Mouse (Mus musculus): ENCODE data around the gene Mllt6.
"Not testable (repeated sequence)": the region's sequence is repeated elsewhere in the genome, so short reads cannot be mapped to it uniquely, and the experiment has no call there.

Mllt6 gene

DNA sequence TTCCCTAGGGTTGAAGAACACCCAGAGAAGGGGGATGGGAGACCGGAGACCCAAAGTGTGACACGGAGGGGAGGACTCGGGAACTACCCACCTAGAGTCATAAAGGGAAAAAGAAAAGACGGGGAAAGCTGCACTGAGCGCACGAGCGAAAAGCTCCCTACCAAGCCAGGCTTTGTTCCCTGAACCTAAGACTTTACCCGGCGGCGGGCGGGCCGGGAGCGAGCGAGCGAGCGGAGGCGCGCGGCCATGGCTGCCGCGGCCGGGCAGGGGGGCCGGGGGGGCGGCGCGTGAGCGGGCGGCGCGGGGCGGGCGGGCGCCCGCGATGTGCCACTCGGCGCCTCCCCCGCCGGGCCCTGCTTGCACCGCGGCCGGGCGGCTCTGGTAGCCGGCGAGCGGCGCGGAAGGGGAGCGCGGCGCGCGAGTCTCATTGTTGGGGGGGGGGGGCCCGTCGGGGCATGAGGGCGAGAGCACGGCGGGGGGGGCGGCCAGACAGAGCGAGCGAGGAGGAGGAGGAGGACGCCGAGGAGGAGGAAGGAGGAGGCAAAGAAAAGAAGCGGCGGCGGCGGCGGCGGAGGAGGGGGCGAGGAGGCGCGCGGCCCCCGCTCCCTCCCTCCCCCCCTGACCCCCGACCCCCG, at the start of gene Mllt6:
Gene Mllt6 (plus strand): TSS at position 522 of the 635 bp plus-strand sequence.
- peak; percentile 69 for DNase-seq

DNA sequence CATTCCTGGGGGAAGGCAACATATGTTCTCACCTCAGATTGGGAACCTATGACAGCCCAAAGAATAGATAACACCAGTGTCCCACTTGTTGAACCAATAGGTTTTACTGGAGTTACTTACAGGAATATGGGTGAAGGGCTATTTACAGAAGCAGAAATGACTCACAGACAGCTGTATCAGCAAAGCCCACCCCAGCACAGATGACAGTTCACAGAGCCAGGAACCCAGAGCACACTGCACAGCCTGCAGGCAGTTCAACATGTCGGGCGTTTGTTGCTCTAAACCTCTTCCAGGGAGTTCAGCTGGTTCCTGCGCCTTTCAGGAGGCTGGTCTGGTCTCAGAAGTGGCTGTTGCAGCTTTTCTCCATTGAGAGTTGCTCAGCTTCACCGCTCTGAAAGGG, 47.9 kb upstream of the Mllt6 start:
- DNase-seq = no peak

GRCm38 (mm10) chr11:97618368-97618767, 44.8 kb upstream of the Mllt6 start:
- no peak for DNase-seq

DNA sequence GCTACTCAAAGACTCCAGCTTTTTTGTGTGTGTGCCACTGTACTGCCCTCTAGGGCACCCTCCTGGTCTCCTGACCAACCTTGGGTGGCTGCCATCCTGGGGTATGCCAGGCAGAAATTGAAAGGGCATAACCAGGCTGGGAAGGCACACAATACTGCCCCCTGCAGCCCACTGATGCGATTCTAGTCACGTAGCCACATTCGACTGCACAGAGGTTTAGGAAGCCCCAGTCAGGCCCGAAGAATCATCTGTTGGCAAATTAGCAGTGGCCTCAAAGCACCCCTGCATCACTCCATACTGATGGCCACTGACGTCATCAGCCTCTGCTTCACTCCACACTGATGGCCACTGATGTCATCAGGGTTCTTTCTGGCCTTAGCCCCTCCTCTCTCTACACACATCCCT, 43.8 kb upstream of the Mllt6 start:
- DNase-seq = peak; percentile 25

- DNase-seq = peak; percentile 70
Observed at GRCm38 (mm10) chr11:97622440-97622839, 40.8 kb upstream of the Mllt6 start.

DNA sequence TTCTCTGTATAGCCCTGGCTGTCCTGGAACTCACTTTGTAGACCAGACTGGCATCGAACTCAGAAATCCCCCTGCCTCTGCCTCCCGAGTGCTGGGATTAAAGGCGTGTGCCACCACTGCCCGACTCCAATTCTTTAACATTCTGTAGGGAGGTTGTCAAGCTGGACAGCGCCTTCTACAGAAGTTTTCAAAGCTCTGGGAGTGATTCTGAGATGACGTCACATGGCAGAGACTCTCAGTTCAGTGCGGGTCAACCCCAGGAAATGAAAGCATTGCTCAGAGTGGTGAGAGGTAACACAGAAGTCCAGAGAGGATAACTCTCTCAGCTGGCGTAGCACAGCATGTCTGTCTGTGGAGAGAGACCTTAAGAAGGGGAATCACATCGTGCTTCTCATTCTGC, 40.0 kb upstream of the Mllt6 start:
- no peak for DNase-seq

- DNase-seq = no peak
Observed at GRCm38 (mm10) chr11:97625551-97625950, 37.7 kb upstream of the Mllt6 start.

DNA sequence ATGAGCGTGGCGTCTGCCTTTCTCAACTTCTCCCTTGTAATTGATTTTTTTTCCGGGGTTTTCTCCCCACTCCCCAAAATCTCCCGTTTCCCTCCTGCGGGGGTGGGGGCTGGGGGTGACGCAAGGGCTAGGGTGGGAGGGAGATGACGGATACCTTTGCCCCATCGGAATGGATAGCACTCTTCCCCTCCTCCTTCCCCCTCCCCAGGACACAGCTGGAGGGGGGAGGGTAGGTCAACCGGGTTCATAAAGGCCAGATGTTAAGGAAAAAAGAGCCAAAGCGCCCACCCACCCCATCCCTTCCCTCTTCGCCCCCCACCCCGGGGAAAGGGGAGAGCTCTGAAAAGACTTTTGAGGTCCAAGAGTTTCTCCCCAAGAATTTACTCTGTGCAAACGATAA, 36.8 kb upstream of the Mllt6 start:
- no peak for DNase-seq

DNA sequence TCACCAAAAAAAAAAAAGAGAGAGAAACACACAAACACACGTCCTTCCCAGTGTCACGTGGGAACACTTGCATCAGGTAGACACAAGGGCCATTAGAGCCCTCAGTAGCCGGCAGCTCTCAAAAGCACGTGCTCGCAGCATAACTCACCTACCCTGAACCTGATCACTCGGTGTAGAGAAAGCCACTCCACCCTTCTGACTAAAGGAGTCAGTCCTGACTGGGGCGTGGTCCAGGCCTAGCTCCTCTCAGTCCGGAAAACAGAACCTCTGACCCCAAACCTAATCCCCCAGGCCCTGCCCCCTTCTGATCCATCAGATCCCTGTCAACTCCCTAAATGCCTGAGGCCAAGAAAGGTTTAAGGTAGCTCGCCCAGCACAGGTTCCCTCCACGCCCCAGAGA, 36.4 kb upstream of the Mllt6 start:
- DNase-seq = no peak

DNA sequence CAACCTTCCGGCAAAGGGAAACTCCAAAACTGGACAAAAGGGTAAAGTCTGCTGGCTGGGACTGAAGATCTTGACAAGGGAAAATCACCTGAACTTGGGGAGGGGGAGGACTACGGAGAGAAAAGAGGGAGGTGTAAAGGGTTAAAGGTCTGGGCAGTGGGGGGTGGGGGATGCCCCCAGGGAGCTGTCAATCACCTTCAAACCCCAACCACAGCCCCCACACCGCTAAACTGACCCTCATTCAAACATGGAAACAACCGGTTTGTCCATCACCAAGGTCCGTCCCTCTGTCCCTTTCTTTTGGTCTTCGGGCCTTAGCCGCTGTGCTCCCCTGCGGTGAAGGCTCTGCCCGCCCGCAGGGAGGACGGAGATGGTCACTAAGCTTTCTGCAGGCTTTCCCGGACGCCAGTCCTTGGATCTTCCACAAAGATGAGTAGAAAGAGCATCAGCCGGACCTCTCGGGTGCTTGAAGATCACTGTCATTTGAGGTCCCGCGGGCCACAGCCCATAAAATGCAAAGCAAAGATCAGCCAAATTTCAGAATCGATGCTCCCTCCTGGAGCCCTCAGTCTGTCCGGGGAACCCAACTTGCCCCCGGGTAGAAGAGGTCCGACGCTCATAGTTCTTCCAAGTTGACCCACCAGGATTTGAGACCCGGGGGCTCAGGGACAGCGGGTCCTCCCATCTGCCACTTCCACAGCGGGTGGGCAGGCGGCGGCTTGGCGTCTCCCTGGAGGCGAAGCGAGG, 35.5 kb upstream of the Mllt6 start:
- DNase-seq = no peak

DNA sequence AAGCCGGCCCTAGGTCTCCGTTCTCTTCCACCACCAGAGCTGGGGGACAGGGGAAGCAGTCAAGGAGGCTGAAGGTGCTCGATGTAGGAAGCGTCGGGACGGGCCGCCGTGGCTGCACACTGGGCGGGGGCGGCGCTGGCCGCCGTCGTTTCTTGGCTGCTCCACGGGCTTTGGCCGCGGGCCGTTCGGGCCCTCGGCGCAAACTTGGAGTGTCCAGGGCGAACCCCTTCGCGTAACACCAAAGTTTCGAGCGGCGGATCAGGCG, 35.0 kb upstream of the Mllt6 start:
- no peak for DNase-seq

DNA sequence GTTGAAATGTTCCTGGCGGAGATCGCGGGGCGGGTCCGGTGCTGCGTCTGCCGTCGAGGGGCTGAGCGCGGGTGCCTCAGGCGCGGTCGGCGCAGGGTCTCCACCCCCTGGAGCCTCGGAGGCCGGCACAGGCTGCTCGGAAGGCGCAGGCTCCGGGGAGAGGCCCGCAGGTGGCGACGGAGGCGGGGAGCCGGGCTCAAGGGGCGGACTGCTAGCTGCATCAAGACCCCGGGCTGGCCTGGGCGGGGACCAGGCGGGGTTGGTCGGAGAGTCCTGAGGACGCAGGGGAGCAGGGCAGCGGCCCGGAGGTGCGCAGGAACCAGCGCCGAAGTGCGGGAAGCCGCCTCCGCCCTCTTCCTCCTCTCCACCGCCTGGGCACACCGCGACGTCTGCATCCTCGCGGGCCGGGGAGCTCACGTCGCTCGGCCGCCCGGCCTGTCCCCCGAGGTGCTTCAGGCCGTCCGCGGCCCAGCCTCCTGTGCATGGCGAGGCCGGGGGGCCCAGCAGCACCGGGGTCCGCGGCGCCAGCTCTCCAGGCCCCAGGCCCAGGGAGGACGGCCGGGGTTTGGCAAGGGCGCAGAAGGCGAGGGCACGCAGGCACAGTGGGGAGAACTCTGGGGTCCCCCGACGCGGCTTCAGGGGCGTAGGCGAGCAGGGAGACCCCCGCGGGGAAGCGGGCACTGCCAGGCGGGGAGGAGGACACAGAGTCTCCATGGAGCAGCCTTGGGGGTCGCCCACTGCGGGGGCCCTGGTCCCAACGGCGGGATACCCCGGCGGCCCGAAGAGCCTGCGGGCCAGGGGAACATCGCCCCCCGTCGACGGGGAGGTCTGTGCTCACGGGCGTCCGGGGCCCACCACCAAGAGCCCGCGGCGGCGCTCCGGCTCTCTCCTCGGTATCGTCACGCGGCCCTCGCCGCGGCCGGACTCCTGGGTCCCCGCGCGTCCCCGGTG, 34.4 kb upstream of the Mllt6 start:
- peak; percentile 16 for DNase-seq

DNA sequence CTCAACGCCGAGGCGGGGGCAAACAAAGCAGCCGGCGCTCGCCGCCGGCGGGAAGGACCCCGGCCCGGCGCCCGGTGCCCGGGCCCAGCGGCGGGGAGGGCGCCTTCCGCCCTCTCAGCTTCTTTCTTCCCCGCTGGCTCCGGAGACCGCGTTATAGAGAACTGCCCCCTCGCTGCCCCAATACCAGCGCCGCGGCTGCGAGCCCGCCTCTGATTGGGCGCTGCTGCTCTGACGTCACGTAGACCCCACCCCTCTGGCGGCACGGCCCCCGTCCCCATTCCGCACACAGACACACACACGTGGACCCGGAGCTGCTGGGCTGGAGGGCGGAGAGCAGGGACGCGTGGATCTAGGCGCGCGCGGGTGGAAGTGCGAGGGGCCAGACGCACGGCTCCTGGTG, 33.6 kb upstream of the Mllt6 start, which contains the start of gene Epop:
Gene Epop (minus strand): TSS at position 127 of the 400 bp plus-strand sequence.
- peak; percentile 91 for DNase-seq

DNA sequence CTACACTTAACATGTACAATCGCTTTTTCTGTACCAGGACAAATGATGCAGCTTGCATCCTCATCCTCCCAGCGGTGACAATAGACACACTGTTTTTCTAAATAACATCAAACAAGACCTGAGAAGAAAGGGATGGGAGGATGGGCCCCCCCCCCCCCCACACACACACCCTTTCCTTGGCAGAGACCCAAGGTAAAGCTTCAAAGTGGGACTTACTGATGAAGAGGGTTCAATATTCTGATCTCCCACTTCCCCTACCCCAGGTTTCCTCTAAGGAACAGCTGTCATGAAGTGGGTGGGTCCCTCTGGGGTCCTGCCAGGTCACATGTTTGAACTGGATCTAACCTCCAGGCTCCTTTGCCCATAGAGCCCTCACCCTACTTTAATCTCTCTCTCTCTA, 32.2 kb upstream of the Mllt6 start:
- no peak for DNase-seq

DNA sequence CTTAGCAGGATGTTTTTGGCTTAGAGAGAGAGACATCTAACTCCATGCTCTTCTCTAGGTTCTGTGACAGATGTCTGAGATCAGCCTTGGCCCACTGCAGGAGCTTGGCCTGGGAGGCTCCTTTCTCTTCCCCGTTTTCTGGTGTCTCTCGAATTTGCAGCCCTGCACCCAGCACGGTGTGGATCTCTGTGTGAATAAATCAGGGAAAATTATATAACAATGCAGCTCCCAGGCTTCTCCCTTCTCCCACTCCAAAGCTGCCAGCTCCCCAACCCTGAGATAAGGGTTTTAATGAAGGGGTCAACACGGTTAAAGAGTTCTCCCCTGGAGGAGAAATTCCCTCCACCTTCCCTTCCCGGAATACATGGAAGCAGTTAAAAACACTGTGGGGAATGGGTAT, 31.7 kb upstream of the Mllt6 start:
- DNase-seq = no peak

GRCm38 (mm10) chr11:97631938-97632337, 31.3 kb upstream of the Mllt6 start:
- DNase-seq = peak; percentile 87

DNA sequence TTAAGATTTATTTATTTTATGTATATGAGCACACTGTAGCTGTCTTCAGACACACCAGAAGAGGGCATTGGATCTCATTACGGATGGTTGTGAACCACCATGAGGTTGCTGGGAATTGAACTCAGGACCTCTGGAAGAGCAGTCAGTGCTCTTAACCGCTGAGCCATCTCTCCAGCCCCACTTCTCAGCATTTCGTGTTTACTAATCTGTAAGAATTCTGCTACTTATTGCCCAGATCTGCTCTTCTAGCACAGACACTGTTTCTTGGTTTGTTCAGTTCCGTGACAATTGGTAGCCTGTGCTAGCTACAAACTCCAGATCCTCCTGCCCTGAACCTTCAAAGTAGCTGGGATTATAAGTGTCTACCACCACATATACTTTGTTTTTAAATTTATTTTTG, 30.8 kb upstream of the Mllt6 start:
- DNase-seq = not testable (repeated sequence)

- no peak for DNase-seq
Observed at GRCm38 (mm10) chr11:97635468-97636019, 27.7 kb upstream of the Mllt6 start.

- DNase-seq = no peak
Observed at GRCm38 (mm10) chr11:97641668-97642067, 21.5 kb upstream of the Mllt6 start.

- no peak for DNase-seq
Observed at GRCm38 (mm10) chr11:97642746-97643145, 20.5 kb upstream of the Mllt6 start.

DNA sequence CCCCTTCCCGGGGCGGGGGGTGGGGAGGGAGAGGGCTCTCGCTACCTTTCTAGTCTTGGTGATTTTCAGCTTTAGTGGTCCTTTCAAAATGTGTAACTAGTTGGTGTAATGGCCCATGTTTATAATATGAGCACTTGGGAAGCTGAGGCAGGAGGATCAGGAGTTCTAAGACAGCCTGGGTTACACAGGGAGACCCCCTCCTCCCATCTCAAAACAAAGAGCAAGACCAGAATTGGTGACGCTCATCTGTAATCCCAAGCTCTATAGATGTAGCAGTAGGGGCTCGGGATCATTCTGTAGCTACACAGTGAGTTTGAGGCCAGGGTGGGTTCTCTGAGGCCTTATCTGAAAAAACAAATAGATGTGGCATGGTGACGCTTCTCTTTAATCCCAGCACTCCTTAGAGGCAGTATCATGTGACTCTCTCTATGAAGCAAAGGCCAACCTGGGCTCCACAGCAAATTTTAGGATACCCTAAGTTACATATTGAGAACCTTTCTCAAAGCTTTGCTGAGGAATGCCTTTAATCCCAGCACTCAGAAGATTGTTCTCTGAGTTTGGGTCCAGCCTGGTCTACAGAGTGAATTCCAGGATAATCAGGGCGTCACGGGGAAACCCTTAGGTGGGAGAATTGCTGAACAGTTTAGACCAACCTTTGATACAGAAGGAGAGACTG, 19.7 kb upstream of the Mllt6 start:
- DNase-seq = no peak

GRCm38 (mm10) chr11:97644834-97645233, 18.4 kb upstream of the Mllt6 start:
- peak; percentile 81 for DNase-seq

DNA sequence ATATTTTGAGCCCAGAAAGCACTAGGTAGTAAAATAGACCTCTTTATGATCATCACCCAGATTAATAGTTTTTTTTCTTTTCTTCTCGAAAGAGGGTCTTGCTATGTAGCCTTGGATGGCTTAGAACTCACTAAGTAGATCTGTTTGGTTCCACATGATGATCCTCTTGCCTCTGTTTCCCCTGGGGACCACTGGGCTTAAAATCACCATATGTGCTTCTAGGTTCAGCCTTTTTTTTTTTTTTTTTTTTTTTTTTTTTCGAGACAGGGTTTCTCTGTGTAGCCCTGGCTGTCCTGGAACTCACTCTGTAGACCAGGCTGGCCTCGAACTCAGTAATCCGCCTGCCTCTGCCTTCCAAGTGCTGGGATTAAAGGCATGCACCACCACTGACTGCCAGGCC, 14.7 kb upstream of the Mllt6 start:
- not testable (repeated sequence) for DNase-seq
